Mouse (Mus musculus) liver, adult (tissue): ENCODE data around the gene Il1rl1.

Experiments used
- GATA4 ChIP-seq: IDR thresholded peaks from 2 replicates; pipeline ENCODE4 v1.6.1; 2014; ENCODE audit warnings: mild to moderate bottlenecking, low read length; ENCODE audit not compliant: insufficient replicate concordance

Gene Il1rl1

GRCm38 (mm10) chr1:40479505-40479923 is 50.1 kb downstream of the Il1rl1 start:
- no peak for TF ChIP-seq GATA4

DNA sequence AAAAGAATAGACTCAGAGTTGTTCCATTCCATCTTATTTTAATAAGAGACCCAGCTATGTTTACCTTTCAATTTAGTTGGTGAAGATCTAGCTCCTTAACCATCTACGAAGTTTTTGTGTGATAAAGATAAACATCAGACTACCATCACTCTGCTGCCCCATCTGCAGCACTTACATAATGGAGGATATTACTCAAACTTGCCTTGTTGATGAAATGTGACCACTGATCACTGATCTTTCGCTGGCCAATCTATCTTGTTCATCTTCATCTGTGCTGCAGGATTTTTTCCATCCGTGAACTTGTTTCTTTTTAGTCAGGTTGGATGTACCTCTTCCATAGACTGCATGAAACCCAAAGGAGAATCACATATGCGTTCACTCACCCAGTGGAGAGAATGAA is 65.2 kb downstream of the Il1rl1 start:
- no peak for TF ChIP-seq GATA4

- TF ChIP-seq GATA4, result no peak
These were observed 70.3 kb downstream of the Il1rl1 start for GRCm38 (mm10) chr1:40499708-40500107.

DNA sequence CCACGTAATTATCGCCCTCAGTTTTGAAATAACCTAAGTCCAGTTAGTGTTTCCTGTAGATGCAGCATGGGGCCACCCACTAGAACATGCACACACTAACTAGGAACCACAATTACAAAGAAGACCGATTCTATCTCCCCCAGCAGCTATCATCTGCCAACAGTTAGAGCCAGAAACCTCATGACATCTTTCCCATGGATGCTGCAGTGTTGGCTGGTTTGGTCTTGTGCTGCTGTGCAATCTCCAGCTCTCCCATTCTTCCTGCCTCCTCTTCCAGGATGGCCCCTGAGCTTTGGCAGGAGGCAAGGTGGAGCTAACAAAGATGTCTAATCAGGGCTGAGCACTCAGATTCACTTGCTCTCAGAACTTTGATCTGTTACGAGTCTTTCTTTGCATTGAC is 71.8 kb downstream of the Il1rl1 start:
- no peak for TF ChIP-seq GATA4

DNA sequence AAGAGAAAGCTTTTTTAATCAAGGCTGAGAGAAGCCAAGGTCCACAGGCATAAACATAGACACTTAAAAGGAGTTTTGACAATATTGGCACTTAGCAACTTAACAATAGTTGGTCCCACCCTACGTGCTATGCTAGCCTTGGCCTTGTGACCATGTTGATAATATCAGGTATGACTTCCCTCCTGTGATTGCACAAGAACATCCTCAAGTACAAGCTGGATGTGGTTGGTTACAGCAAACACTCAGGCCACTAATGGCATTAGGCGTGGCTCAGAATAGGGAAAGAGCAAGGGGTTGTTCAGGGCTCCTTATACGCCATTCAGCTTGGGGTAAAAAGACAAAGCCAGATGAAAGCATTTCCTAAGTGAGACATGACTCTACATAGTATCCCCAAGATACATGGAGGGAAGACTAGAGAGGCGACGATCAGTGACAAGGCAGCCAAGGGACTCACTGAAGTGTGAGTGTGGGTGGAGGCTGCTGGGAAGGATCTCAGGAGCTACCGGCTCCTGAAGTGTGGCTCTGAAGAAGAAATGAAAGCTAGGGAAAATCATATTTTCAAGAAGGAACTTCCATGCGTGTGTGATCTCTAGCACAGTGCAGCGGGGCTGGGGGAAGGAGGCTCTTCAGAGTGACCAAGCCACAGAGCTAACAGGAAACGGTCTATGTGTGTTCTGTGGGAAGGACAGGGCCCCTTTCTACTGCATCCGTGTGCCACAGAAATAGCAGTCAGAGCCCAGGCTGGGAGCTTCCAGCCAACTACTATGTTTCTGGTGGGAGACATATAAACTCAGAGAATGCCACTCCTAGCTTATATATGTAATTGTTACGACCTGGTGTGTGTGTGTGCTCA is 72.4 kb downstream of the Il1rl1 start:
- TF ChIP-seq GATA4, result no peak

DNA sequence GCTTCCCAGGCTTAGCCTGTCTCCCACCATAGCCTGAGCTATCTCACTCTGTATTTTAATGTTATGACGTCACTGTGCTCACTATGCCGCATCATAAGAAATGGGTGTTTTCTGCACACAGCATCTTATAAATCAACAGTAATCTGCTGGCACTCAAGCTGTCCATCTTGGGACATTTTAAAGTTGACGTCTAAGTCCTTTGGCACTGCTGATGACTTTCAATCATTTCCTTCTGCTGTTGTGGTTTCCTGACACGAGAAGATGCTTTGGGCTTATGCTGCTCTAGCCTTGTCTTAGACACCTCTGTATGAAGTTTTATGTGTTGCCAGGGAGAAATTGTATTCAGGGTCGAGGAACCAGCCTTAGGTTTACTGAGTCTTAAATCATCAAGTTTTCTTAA is 75.2 kb downstream of the Il1rl1 start:
- no peak for TF ChIP-seq GATA4
